Mouse (Mus musculus) limb, embryonic 14.5 days (tissue): ENCODE measurements at regions not wholly inside any gene's neighbourhood (a gene's known extent, or its start where the extent isn't known, plus 50 kb on each side); places are given as distances from the start of the nearest gene placed in this dataset.

Experiments used
- ATAC-seq: fragments of 200-750 bp; cut with Nextera tagmentation; 2 replicates; pipeline ENCODE4 v1.8.0; 2017; ENCODE audit warnings: low read depth, moderate number of reproducible peaks, moderate TSS enrichment; ENCODE audit not compliant: low FRiP score
- DNase-seq: peaks from one replicate; pipeline ENCODE4 v3.0.0-alpha.2; 2015; ENCODE audit warnings: low spot score
- H3K27ac ChIP-seq: fragments of 300-500 bp; sonication (generic); replicated peaks from 2 replicates; pipeline ENCODE4 v1.5.1; 2014; ENCODE audit warnings: low read depth, mild to moderate bottlenecking, low read length, moderate library complexity, mixed read lengths
- H3K27me3 ChIP-seq: fragments of 300-500 bp; sonication (generic); 2 replicates; pipeline ENCODE4 v1.6.1; 2014; ENCODE audit warnings: low read length, mixed read lengths; ENCODE audit not compliant: control insufficient read depth, insufficient read depth
- H3K36me3 ChIP-seq: fragments of 300-500 bp; sonication (generic); 2 replicates; pipeline ENCODE4 v1.6.1; 2014; ENCODE audit warnings: mild to moderate bottlenecking, low read length, moderate library complexity, mixed read lengths; ENCODE audit not compliant: control insufficient read depth, insufficient read depth
- H3K4me1 ChIP-seq: fragments of 300-500 bp; sonication (generic); 2 replicates; pipeline ENCODE4 v1.6.1; 2014; ENCODE audit warnings: antibody characterized with exemption, low read length, mixed read lengths; ENCODE audit not compliant: control insufficient read depth, insufficient read depth
- H3K4me2 ChIP-seq: fragments of 300-500 bp; sonication (generic); replicated peaks from 2 replicates; pipeline ENCODE4 v1.6.1; 2014; ENCODE audit warnings: low read depth, mild to moderate bottlenecking, low read length, moderate library complexity; ENCODE audit not compliant: severe bottlenecking
- H3K4me3 ChIP-seq: fragments of 300-500 bp; sonication (generic); replicated peaks from 2 replicates; pipeline ENCODE4 v1.5.1; 2014; ENCODE audit warnings: low read length
- H3K9ac ChIP-seq: fragments of 300-500 bp; sonication (generic); 2 replicates; pipeline ENCODE4 v1.6.1; 2014; ENCODE audit warnings: mild to moderate bottlenecking, low read depth, low read length, moderate library complexity; ENCODE audit not compliant: severe bottlenecking
- H3K9me3 ChIP-seq: fragments of 300-500 bp; sonication (generic); 2 replicates; pipeline ENCODE4 v1.6.1; 2016; ENCODE audit warnings: low read length; ENCODE audit not compliant: control insufficient read depth
- POLR2A ChIP-seq: fragments of 200-500 bp; IDR thresholded peaks from 2 replicates; pipeline ENCODE4 v1.8.0; 2012; ENCODE audit warnings: inconsistent platforms, mild to moderate bottlenecking, moderate library complexity, borderline replicate concordance; ENCODE audit not compliant: insufficient read depth, insufficient read length; ENCODE audit errors: extremely low read depth
- WGBS: fragments of 180-500 bp; shearing (Covaris S2); extraction: QIAGEN DNeasy Blood & Tissue Kit; methylation state at CpG from one replicate; pipeline ENCODE4 v1.1.7; 2014; 5-methylcytosine and 5-hydroxymethylcytosine counted together

GRCm38 (mm10) chr5:43446295-43446694 is 69.0 kb upstream of the C1qtnf7 start:
- TF ChIP-seq POLR2A, result no peak
- Histone ChIP-seq H3K36me3 (no peaks in the 10 kb centered on the region), H3K4me3 (no peak overlapping the region), H3K9ac (no peak overlapping the region), H3K4me2 (no peak overlapping the region), H3K27me3 (no peaks in the 10 kb centered on the region), H3K4me1 (no peaks in the 10 kb centered on the region), H3K9me3 (0 out of 2 replicates have a peak, but pooled peaks cover 4% of the 10 kb centered on the region), H3K27ac (no peak overlapping the region)
- DNase-seq, result no peak
- ATAC-seq, result no peak

- H3K36me3 ChIP-seq, result no peaks in the 10 kb centered on the region
- ATAC-seq, result no peak
- no peak overlapping the region for H3K4me2 ChIP-seq
- H3K9me3 ChIP-seq, result no peaks in the 10 kb centered on the region
- no peak overlapping the region for H3K9ac ChIP-seq
- 36% methylated on average over 3 of the region's 3 CpGs for WGBS
- DNase-seq, result no peak
- TF ChIP-seq POLR2A, result no peak
- H3K27me3 ChIP-seq, result no peaks in the 10 kb centered on the region
- H3K27ac ChIP-seq, result no peak overlapping the region
- H3K4me3 ChIP-seq, result no peak overlapping the region
- H3K4me1 ChIP-seq, result no peaks in the 10 kb centered on the region
Observed at GRCm38 (mm10) chr5:43456018-43456417, 59.3 kb upstream of the C1qtnf7 start.

- DNase-seq (no peak), ATAC-seq (no peak)
- Histone ChIP-seq H3K4me1 (no peaks in the 10 kb centered on the region), H3K4me2 (no peak overlapping the region), H3K27me3 (no peaks in the 10 kb centered on the region), H3K9ac (no peak overlapping the region), H3K27ac (no peak overlapping the region), H3K9me3 (no peaks in the 10 kb centered on the region), H3K36me3 (no peaks in the 10 kb centered on the region), H3K4me3 (no peak overlapping the region)
- WGBS, result 62% methylated on average over 7 of the region's 7 CpGs
- TF ChIP-seq POLR2A, result no peak
Observed at GRCm38 (mm10) chr5:43457725-43458124, 57.6 kb upstream of the C1qtnf7 start.

GRCm38 (mm10) chr5:43461987-43462715 is 53.2 kb upstream of the C1qtnf7 start:
- no peaks in the 10 kb centered on the region for H3K4me1 ChIP-seq
- H3K4me2 ChIP-seq, result no peak overlapping the region
- ATAC-seq, result no peak
- no peak overlapping the region for H3K9ac ChIP-seq
- WGBS, result 63% methylated on average over 1 of the region's 1 CpGs
- no peak for TF ChIP-seq POLR2A
- H3K27ac ChIP-seq, result no peak overlapping the region
- no peak overlapping the region for H3K4me3 ChIP-seq
- H3K36me3 ChIP-seq, result no peaks in the 10 kb centered on the region
- no peaks in the 10 kb centered on the region for H3K27me3 ChIP-seq
- H3K9me3 ChIP-seq, result no peaks in the 10 kb centered on the region
- DNase-seq, result no peak
